Mouse (Mus musculus): ENCODE results near the gene Sez6l. TPM values are rescaled to one million over a fixed set of nuclear protein-coding genes. Genes with fewer than 3 reads are reported as not detected.

The Sez6l gene
- polyA plus RNA-seq, 1 experiment = 0.34 TPM

- no peaks in the 10 kb centered on the region for H3K36me3 ChIP-seq (ENCODE audit: control insufficient read depth, insufficient read depth, low read length)
- no peaks in the 10 kb centered on the region for H3K4me1 ChIP-seq (ENCODE audit: control insufficient read depth, insufficient read depth, insufficient read length)
- no peaks in the 10 kb centered on the region for H3K27me3 ChIP-seq (ENCODE audit: control insufficient read depth, insufficient read depth, low read length)
- whole genome bisulfite sequencing = 86% methylated on average over 3 of the region's 3 CpGs
- no peak overlapping the region for H3K4me3 ChIP-seq (ENCODE audit: extremely low read depth, insufficient read depth, insufficient read length)
- no peak for DNase-seq (ENCODE audit: low read depth in 1 of 2, low spot score in 2 of 2)
- TF ChIP-seq CTCF (IDR thresholded peaks at IDR 0.05; ENCODE audit: extremely low read depth, insufficient read depth, insufficient read length, insufficient replicate concordance) (no peak), POLR2A (IDR thresholded peaks at IDR 0.05; ENCODE audit: low read depth, low read length) (no peak)
- no peak overlapping the region for H3K27ac ChIP-seq (ENCODE audit: insufficient read depth, low read length)
These were observed 20.3 kb downstream of the Sez6l start for GRCm38 (mm10) chr5:112556640-112557039.

- TF ChIP-seq POLR2A (IDR thresholded peaks at IDR 0.05; ENCODE audit: low read depth, low read length) (no peak), CTCF (IDR thresholded peaks at IDR 0.05; ENCODE audit: extremely low read depth, insufficient read depth, insufficient read length, insufficient replicate concordance) (no peak)
- H3K4me3 ChIP-seq (ENCODE audit: extremely low read depth, insufficient read depth, insufficient read length) = no peak overlapping the region
- no peak for DNase-seq (ENCODE audit: low read depth in 1 of 2, low spot score in 2 of 2)
- H3K27ac ChIP-seq (ENCODE audit: insufficient read depth, low read length) = no peak overlapping the region
- H3K27me3 ChIP-seq (ENCODE audit: control insufficient read depth, insufficient read depth, low read length) = no peaks in the 10 kb centered on the region
- H3K4me1 ChIP-seq (ENCODE audit: control insufficient read depth, insufficient read depth, insufficient read length) = no peaks in the 10 kb centered on the region
- no peaks in the 10 kb centered on the region for H3K36me3 ChIP-seq (ENCODE audit: control insufficient read depth, insufficient read depth, low read length)
- WGBS = 73% methylated on average over 10 of the region's 10 CpGs
These were observed 22.5 kb downstream of the Sez6l start for GRCm38 (mm10) chr5:112554508-112554907.

- no peak for DNase-seq (ENCODE audit: low read depth in 1 of 2, low spot score in 2 of 2)
- no peak overlapping the region for H3K4me3 ChIP-seq (ENCODE audit: extremely low read depth, insufficient read depth, insufficient read length)
- H3K27ac ChIP-seq (ENCODE audit: insufficient read depth, low read length) = no peak overlapping the region
- no peaks in the 10 kb centered on the region for H3K36me3 ChIP-seq (ENCODE audit: control insufficient read depth, insufficient read depth, low read length)
- no peaks in the 10 kb centered on the region for H3K4me1 ChIP-seq (ENCODE audit: control insufficient read depth, insufficient read depth, insufficient read length)
- H3K27me3 ChIP-seq (ENCODE audit: control insufficient read depth, insufficient read depth, low read length) = no peaks in the 10 kb centered on the region
- 86% methylated on average over 15 of the region's 15 CpGs for WGBS
- TF ChIP-seq POLR2A (IDR thresholded peaks at IDR 0.05; ENCODE audit: low read depth, low read length) = no peak
- TF ChIP-seq CTCF (IDR thresholded peaks at IDR 0.05; ENCODE audit: extremely low read depth, insufficient read depth, insufficient read length, insufficient replicate concordance) = no peak
These were observed 24.2 kb downstream of the Sez6l start for GRCm38 (mm10) chr5:112552786-112553185.

- Histone ChIP-seq H3K4me1 (ENCODE audit: control insufficient read depth, insufficient read depth, insufficient read length) (no peaks in the 10 kb centered on the region), H3K27me3 (ENCODE audit: control insufficient read depth, insufficient read depth, low read length) (no peaks in the 10 kb centered on the region), H3K27ac (ENCODE audit: insufficient read depth, low read length) (no peak overlapping the region), H3K4me3 (ENCODE audit: extremely low read depth, insufficient read depth, insufficient read length) (no peak overlapping the region), H3K36me3 (ENCODE audit: control insufficient read depth, insufficient read depth, low read length) (no peaks in the 10 kb centered on the region)
- DNase-seq (ENCODE audit: low read depth in 1 of 2, low spot score in 2 of 2) = no peak
- WGBS = 68% methylated on average over 17 of the region's 17 CpGs
- no peak for TF ChIP-seq POLR2A (IDR thresholded peaks at IDR 0.05; ENCODE audit: low read depth, low read length)
- no peak for TF ChIP-seq CTCF (IDR thresholded peaks at IDR 0.05; ENCODE audit: extremely low read depth, insufficient read depth, insufficient read length, insufficient replicate concordance)
These were observed 24.8 kb downstream of the Sez6l start for GRCm38 (mm10) chr5:112551975-112552728.

- 79% methylated on average over 12 of the region's 12 CpGs for WGBS
- no peak for DNase-seq (ENCODE audit: low read depth in 1 of 2, low spot score in 2 of 2)
- no peaks in the 10 kb centered on the region for H3K27me3 ChIP-seq (ENCODE audit: control insufficient read depth, insufficient read depth, low read length)
- H3K36me3 ChIP-seq (ENCODE audit: control insufficient read depth, insufficient read depth, low read length) = no peaks in the 10 kb centered on the region
- H3K27ac ChIP-seq (ENCODE audit: insufficient read depth, low read length) = no peak overlapping the region
- TF ChIP-seq POLR2A (IDR thresholded peaks at IDR 0.05; ENCODE audit: low read depth, low read length) = no peak
- TF ChIP-seq CTCF (IDR thresholded peaks at IDR 0.05; ENCODE audit: extremely low read depth, insufficient read depth, insufficient read length, insufficient replicate concordance) = no peak
- no peak overlapping the region for H3K4me3 ChIP-seq (ENCODE audit: extremely low read depth, insufficient read depth, insufficient read length)
- no peaks in the 10 kb centered on the region for H3K4me1 ChIP-seq (ENCODE audit: control insufficient read depth, insufficient read depth, insufficient read length)
These were observed 28.0 kb downstream of the Sez6l start for GRCm38 (mm10) chr5:112548846-112549620.

- DNase-seq (ENCODE audit: low read depth in 1 of 2, low spot score in 2 of 2) = no peak
- WGBS = 52% methylated on average over 6 of the region's 6 CpGs
These were observed 30.2 kb downstream of the Sez6l start for GRCm38 (mm10) chr5:112546771-112547170.

More at GRCm38 (mm10) chr5:112546771-112547170, 30.2 kb downstream of the Sez6l start:
- no peak overlapping the region for H3K27ac ChIP-seq (ENCODE audit: insufficient read depth, low read length)
- no peaks in the 10 kb centered on the region for H3K27me3 ChIP-seq (ENCODE audit: control insufficient read depth, insufficient read depth, low read length)
- H3K4me3 ChIP-seq (ENCODE audit: extremely low read depth, insufficient read depth, insufficient read length) = no peak overlapping the region
- TF ChIP-seq POLR2A (IDR thresholded peaks at IDR 0.05; ENCODE audit: low read depth, low read length) = no peak
- TF ChIP-seq CTCF (IDR thresholded peaks at IDR 0.05; ENCODE audit: extremely low read depth, insufficient read depth, insufficient read length, insufficient replicate concordance) = no peak
- no peaks in the 10 kb centered on the region for H3K36me3 ChIP-seq (ENCODE audit: control insufficient read depth, insufficient read depth, low read length)
- H3K4me1 ChIP-seq (ENCODE audit: control insufficient read depth, insufficient read depth, insufficient read length) = no peaks in the 10 kb centered on the region
